Mouse (Mus musculus): ENCODE results near the gene Pip5k1b.

DNA sequence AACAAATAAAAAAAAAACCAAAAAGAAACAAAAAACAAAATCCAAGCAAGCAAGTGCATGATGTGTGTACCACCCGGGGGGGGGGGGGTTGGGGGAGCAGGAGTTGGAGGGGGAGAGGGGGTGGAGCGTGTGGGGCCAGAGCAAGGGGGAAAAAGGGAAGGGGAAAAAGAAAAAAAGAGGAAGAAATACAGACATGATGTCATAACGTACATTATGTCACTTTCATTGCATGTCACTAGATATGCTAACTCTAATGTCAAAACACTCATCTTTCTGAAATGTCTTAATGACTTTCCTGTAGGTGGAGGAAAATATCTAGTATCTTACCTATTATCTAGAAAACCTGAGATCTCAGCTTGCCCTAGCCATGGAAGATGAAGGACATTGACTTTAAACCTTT, 92.7 kb downstream of the Pip5k1b start:
- TF ChIP-seq CTCF (IDR thresholded peaks at IDR 0.05; ENCODE audit: extremely low read depth, insufficient read depth, insufficient read length, insufficient replicate concordance) (no peak), POLR2A (IDR thresholded peaks at IDR 0.05; ENCODE audit: low read depth, low read length) (no peak)

Data from spleen, adult 2 months (tissue).